Mouse (Mus musculus) kidney, adult 2 months (tissue): Measurements from ENCODE around the gene Sowahc. TPM values are rescaled to one million over a fixed set of nuclear protein-coding genes. Genes with fewer than 3 reads are reported as not detected.

Experiments
- DNase-seq: peaks from one replicate; pipeline ENCODE4 v3.0.0; 2021
- H3K27ac ChIP-seq: fragments of 200-500 bp; 2 replicates; pipeline ENCODE4 v1.5.1; 2012; ENCODE audit warnings: low read depth, low read length, control low read depth, inconsistent platforms; ENCODE audit not compliant: insufficient read depth
- H3K27me3 ChIP-seq: fragments of 200-500 bp; replicated peaks from 2 replicates; pipeline ENCODE4 v1.6.1; 2012; ENCODE audit warnings: mild to moderate bottlenecking, moderate library complexity, low read length, inconsistent platforms; ENCODE audit not compliant: control insufficient read depth, insufficient read depth
- H3K36me3 ChIP-seq: fragments of 200-500 bp; 2 replicates; pipeline ENCODE4 v1.6.1; 2012; ENCODE audit warnings: mild to moderate bottlenecking, moderate library complexity, low read length, inconsistent platforms; ENCODE audit not compliant: control insufficient read depth, insufficient read depth
- H3K4me1 ChIP-seq: fragments of 200-500 bp; 2 replicates; pipeline ENCODE4 v1.6.1; 2011; ENCODE audit warnings: low read length; ENCODE audit not compliant: control insufficient read depth, insufficient read depth
- H3K4me3 ChIP-seq: fragments of 200-500 bp; 2 replicates; pipeline ENCODE4 v1.5.1; 2011; ENCODE audit warnings: mild to moderate bottlenecking, low read depth, low read length, control low read depth; ENCODE audit not compliant: insufficient read depth
- CTCF ChIP-seq: fragments of 200-500 bp; conservative IDR thresholded peaks from 2 replicates; pipeline ENCODE4 v1.5.1; 2011; ENCODE audit warnings: low read depth, mild to moderate bottlenecking, control low read depth, low read length, moderate library complexity, mixed read lengths; ENCODE audit not compliant: insufficient read depth, insufficient read length
- POLR2A ChIP-seq: fragments of 200-500 bp; IDR thresholded peaks from one replicate; pipeline ENCODE4 v1.6.1; 2011; ENCODE audit warnings: low read depth, low read length, control low read depth
- WGBS: fragments of 180-500 bp; shearing (Covaris S2); methylation state at CpG from one replicate; pipeline ENCODE4 v1.1.7; 2018; 5-methylcytosine and 5-hydroxymethylcytosine counted together
- polyA plus RNA-seq: library from polyadenylated mRNA; depleted of rRNA; stranded (reverse); fragments of >200 nt; gene quantifications from 2 replicates; pipeline ENCODE4 v1.2.3, GENCODE M21; 2012

Sowahc gene
- polyA plus RNA-seq, 1 experiment = 4.6 TPM

DNA sequence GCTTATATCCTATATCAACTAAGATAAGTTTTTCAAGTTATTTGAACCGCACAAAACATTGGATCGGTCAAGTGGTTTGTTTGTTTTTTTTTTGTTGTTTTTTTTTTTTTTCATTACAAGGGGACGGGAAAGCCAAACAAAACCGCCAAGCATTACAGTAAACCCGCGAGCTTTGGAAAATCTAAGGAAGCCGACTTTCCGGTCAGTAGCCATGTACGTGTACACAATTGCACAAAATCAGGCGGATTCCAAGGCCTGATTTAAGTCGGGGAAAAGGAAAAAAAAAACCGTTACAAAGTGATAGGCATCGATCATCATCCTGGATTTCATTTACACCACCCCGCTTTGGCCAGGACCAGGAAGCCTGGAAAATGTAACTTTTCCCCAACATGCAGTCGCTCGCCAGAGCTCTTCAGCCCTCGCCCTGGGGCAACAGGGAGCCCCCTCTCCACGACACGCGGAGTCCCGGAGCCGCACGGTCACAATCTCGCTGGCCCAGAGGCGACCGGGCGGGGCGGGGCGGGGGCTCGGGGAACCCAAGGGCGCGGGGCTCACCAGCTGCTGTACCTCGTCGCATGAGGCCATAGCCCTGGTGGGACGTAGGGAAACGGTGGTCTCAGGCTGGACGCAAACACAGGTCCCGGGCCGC lies 805 bp upstream of the Sowahc start:
- 1% methylated on average over 39 of the region's 39 CpGs for WGBS
- TF ChIP-seq CTCF (no peak), POLR2A (no peak)
- Histone ChIP-seq H3K27me3 (no peaks in the 10 kb centered on the region), H3K36me3 (no peaks in the 10 kb centered on the region), H3K4me3 (peak overlapping the region; percentile 97), H3K4me1 (no peaks in the 10 kb centered on the region), H3K27ac (peak overlapping the region; percentile 82)
- DNase-seq = peak; percentile 38

DNA sequence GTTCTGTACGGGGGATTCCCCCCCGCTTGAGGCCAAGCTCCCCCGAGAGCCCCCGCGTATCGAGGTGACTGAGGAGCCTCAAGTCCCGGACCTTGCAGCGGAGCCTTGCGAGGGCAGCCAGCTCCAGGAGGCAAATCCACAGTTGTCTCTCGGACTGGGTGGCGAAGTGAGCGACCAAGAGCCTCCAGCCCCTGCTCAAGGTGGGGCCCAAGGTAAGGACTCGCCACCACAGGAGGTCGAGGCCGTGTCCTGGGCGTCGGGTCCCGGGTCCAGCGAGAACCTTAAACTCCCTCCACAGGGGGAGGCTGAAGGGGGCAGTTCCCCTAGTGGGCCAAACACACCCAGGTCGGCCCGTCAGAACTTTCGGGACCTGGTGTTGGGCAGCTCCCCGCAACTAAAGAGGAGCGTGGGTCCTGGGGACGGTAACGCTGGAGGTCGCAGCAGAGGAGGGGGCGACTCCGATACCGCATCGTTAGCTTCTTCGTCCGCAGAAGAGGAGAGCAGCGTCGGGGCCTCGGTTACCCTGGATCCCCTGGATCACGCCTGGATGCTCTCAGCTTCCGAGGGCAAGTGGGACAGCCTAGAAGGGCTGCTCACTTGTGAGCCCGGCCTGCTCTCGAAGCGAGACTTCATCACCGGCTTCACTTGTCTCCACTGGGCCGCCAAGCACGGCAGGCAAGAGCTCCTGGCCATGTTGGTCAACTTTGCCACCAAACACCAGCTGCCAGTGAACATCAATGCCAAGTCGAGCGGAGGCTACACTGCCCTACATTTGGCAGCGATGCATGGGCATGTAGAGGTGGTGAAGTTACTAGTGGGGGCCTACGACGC lies 733 bp downstream of the Sowahc start:
- TF ChIP-seq CTCF = no peak
- TF ChIP-seq POLR2A = no peak
- Histone ChIP-seq H3K4me3 (peak overlapping the region; percentile 97), H3K4me1 (no peaks in the 10 kb centered on the region), H3K27me3 (no peaks in the 10 kb centered on the region), H3K36me3 (no peaks in the 10 kb centered on the region), H3K27ac (peak overlapping the region; percentile 48; the same call in 1 of the 2 replicates)
- 3% methylated on average over 49 of the region's 49 CpGs for WGBS
- DNase-seq = peak; percentile 23

DNA sequence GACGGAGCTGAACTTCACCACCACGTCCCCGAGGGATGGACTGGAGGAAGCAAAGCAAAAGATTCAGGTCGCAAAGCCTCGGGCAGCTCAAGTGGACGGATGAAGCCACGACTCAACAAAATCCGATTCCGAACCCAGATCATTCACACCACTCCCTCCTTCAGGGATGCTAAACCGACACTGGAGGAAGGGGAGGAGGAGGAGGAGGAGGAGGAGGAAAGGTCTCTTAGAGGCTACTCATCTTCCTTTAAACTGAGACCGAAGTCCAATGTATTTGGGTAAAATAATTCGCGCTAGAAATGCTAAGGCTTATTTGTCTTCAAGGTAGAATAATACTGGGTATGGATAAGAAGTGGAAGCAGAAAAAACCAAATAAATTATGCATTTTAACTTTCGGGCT lies 1.5 kb downstream of the Sowahc start:
- no peak for TF ChIP-seq CTCF
- TF ChIP-seq POLR2A = no peak
- 57% methylated on average over 14 of the region's 14 CpGs for WGBS
- H3K27ac ChIP-seq = no peak overlapping the region

DNA sequence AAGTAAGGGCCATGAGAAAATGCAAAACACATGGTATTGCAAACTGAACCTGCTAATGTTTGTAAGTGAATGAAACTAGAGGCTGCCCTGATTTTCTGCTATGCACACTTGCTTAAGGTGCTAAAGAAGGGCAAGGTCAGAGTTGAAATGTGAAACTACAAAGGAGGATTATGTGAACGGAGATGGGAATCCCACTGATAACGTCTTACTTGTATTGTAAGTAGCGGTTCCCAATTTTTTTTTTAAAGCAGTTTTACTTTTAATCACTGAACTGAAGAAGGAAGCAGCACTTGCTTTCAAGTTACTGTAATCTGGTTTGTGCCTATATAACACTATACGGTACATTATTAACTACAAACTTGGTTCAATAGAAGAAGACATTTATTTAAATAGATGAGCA lies 2.1 kb downstream of the Sowahc start:
- TF ChIP-seq CTCF (no peak), POLR2A (no peak)
- 76% methylated on average over 4 of the region's 4 CpGs for WGBS
- Histone ChIP-seq H3K36me3 (no peaks in the 10 kb centered on the region), H3K4me1 (no peaks in the 10 kb centered on the region), H3K4me3 (no peak overlapping the region), H3K27ac (no peak overlapping the region), H3K27me3 (no peaks in the 10 kb centered on the region)
- no peak for DNase-seq

More for the DNA sequence above, 1.5 kb downstream of the Sowahc start:
- DNase-seq = no peak
- Histone ChIP-seq H3K36me3 (no peaks in the 10 kb centered on the region), H3K4me3 (peak overlapping the region; percentile 97), H3K4me1 (no peaks in the 10 kb centered on the region), H3K27me3 (no peaks in the 10 kb centered on the region)

DNA sequence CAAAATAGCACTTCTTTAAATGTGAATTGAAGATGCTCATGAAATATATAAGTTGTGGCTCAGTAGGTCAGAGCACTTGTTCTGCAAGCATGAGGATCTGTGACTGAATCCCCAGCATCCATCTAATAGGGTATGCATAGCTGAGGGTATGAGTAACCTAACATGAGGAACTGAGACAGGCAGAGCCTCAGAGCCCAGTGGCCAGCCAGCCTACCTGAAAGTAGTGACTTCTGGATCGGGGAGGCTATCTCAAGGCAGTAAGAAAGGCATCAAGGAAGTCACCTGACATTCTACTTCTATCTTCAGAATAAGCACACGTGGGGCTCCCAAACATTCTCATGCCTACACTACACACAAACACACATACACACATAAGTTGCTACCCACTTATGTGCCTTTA lies 3.4 kb downstream of the Sowahc start:
- Histone ChIP-seq H3K27me3 (no peaks in the 10 kb centered on the region), H3K4me1 (no peaks in the 10 kb centered on the region), H3K36me3 (no peaks in the 10 kb centered on the region), H3K27ac (no peak overlapping the region), H3K4me3 (no peak overlapping the region)
- DNase-seq = no peak
- 92% methylated on average over 2 of the region's 2 CpGs for WGBS
- TF ChIP-seq CTCF = no peak
- TF ChIP-seq POLR2A = no peak

DNA sequence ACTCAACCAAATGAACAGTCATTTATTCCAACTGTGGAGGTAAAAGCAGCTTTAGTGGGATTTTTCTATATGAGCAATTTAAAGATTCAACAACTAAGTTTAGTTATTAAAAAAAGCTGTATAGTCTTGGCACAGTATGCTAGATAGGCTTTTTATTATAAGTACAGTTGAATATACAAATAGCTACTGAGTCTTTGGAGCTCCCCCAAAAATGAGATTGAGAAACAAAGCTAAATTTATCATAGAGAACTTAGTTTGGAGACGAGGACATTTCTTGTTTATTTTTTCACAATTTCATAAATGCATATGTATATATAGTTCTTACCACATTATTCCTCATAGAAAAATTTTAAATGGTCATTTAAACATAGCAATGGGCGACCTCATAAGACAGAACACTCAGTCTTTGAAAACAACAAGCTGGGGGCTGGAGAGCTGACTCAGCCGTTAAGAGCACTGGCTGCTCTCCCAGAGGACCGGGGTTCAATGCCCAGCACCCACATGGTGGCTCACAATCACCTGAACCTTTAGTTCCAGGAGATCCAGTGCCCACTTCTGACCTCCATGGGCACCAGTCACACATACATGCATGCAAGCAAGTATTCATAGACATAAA lies 7.6 kb downstream of the Sowahc start:
- WGBS = 69% methylated on average over 4 of the region's 4 CpGs
- H3K4me3 ChIP-seq = no peak overlapping the region
- H3K4me1 ChIP-seq = no peaks in the 10 kb centered on the region
- no peak for DNase-seq
- no peak overlapping the region for H3K27ac ChIP-seq
- no peaks in the 10 kb centered on the region for H3K27me3 ChIP-seq
- H3K36me3 ChIP-seq = no peaks in the 10 kb centered on the region
- TF ChIP-seq POLR2A (no peak), CTCF (no peak)

DNA sequence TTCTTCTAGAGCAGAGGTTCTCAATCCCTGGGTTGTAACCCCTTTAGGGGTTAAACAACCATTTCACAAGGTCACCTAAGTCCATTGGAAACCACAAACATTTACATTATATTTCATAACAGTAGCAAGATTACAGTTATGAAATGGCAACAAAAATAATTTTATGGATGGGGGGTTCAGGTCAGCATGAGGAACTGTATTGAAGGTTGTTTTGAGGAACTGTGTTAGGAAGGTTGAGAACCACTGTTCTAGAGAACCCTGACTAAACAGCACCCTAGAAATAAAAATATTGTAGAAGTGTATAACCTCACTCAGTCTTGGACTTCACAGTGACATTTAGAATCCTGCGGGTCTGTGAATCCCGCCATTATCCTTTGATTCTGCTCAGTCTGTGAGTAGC lies 13.5 kb downstream of the Sowahc start:
- Histone ChIP-seq H3K4me3 (no peak overlapping the region), H3K4me1 (0 out of 2 replicates have a peak, but pooled peaks cover 2% of the 10 kb centered on the region), H3K27me3 (no peaks in the 10 kb centered on the region), H3K27ac (no peak overlapping the region), H3K36me3 (no peaks in the 10 kb centered on the region)
- no peak for DNase-seq
- no peak for TF ChIP-seq CTCF
- TF ChIP-seq POLR2A = no peak
- WGBS = 96% methylated on average over 2 of the region's 2 CpGs
